Comparison of ENCODE assay signal across 8 mouse cellular contexts in the genomic region with DNA sequence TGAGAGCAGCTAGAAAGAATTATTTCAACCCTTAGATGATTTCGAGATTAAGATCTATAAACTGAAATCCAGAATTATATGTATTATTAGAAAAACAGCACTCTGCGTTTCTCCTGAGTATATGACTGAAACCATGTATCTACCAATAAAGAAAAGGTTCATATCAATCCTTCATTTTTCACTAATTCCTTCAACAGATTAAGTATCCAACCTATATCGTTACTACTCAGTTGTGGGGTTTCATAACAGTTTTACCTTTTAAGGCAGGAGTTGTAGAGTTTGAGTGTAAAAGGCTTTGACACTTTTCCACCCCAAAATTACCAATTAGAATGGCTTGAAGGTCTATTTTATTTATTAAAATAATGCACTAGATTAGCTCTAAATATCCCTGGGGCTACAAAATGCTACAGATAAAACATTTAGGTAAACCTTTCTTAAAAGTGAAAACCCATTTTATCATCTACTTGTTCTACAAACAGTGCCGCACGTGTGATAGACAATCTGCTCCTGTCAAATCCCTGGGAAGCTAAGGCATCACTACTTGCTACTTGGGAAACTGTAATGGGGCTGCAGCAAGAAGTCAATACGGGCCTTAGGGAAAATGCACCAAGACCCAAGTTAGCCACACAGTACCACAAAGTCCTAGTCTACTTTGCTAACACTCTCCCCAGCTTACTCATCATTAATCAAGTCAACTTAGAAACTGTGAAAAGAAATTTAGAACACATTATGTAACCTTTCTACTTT. TPM values are rescaled to one million over a fixed set of nuclear protein-coding genes. Genes with fewer than 3 reads are reported as not detected.
DNase-seq lines count a peak whose midpoint lies in the region; ATAC-seq and TF ChIP-seq lines count a peak whose summit lies in the region.

No protein-coding gene starts in this region.

- intact Hi-C loops in gastrocnemius, adult 2 months (cut with DNase I): loop anchor here (10.0 kb wide), 1 partner anchor 204 kb away; the partner anchor contains the start of gene Cacul1

- no peaks in the 10 kb centered on the region for H3K9me3 ChIP-seq in forebrain, embryonic 10.5 days
- no peaks in the 10 kb centered on the region for H3K9me3 ChIP-seq in liver, embryonic 12.5 days (replicated peaks)

- no peak for TF ChIP-seq CTCF in gastrocnemius, adult 2 months (IDR thresholded peaks at IDR 0.05)

- H3K27ac ChIP-seq in gastrocnemius, adult 2 months: peak overlapping the region; percentile 98; the same call in 1 of the 2 replicates
- no peak overlapping the region for H3K27ac ChIP-seq in forebrain, embryonic 10.5 days
- H3K27ac ChIP-seq in liver, embryonic 12.5 days: peak overlapping the region; percentile 37; the same call in 1 of the 2 replicates

- peaks cover 41% of the 10 kb centered on the region for H3K4me1 ChIP-seq in forebrain, embryonic 10.5 days
- peaks cover 53% of the 10 kb centered on the region for H3K4me1 ChIP-seq in liver, embryonic 12.5 days

- 53% methylated on average over 6 of the region's 6 CpGs for WGBS in forebrain, embryonic 10.5 days
- WGBS in liver, embryonic 12.5 days (ENCODE audit: insufficient replicate concordance): 30% methylated on average over 6 of the region's 6 CpGs

- no peak for DNase-seq in gastrocnemius, adult 2 months
- DNase-seq in gastrocnemius, postnatal 4 days (ENCODE audit: low spot score in 2 of 2): no peak
- peak; percentile 35 for DNase-seq in A20 (ENCODE audit: low read depth, low spot score)
- DNase-seq in forebrain, embryonic 10.5 days (ENCODE audit: extremely low spot score, low spot score): no peak
- DNase-seq in spleen, postnatal 36 days (ENCODE audit: low spot score in 2 of 2): no peak
- no peak for DNase-seq in adrenal gland, adult 2 months
- no peak for DNase-seq in cerebellum, adult 9-10 months

- H3K36me3 ChIP-seq in forebrain, embryonic 10.5 days (replicated peaks): peaks cover 26% of the 10 kb centered on the region
- peaks cover 25% of the 10 kb centered on the region for H3K36me3 ChIP-seq in liver, embryonic 12.5 days

- H3K4me2 ChIP-seq in liver, embryonic 12.5 days: peak overlapping the region; percentile 92

- no peaks in the 10 kb centered on the region for H3K27me3 ChIP-seq in forebrain, embryonic 10.5 days (ENCODE audit: poor library complexity, severe bottlenecking)
- no peaks in the 10 kb centered on the region for H3K27me3 ChIP-seq in liver, embryonic 12.5 days (replicated peaks)

- H3K4me3 ChIP-seq in gastrocnemius, adult 2 months: peak overlapping the region; percentile 80
- H3K4me3 ChIP-seq in forebrain, embryonic 10.5 days: peak overlapping the region; percentile 98
- H3K4me3 ChIP-seq in liver, embryonic 12.5 days: peak overlapping the region; percentile 99

- no peak for ATAC-seq in liver, embryonic 12.5 days

- peak overlapping the region; percentile 100 for H3K9ac ChIP-seq in liver, embryonic 12.5 days

RNA-seq across cellular contexts. Expression of gene Eif3a, which starts 2.1 kb away (rescaled TPM):
- total RNA-seq in gastrocnemius, adult 2 months (2021): 100 to 1,000 TPM in 1 of 2 experiments, 10 to 100 TPM in 1; 91.5 to 101 TPM
- 100 to 1,000 TPM; 123 to 135 TPM for total RNA-seq in gastrocnemius, postnatal 4 days (2021)
- polyA plus RNA-seq in forebrain, embryonic 10.5 days (2016; fragmentation: Nextera tagmentation; extraction: Ambion mirVana): 165 and 170 TPM in 2 replicates
- polyA plus RNA-seq in liver, embryonic 12.5 days (2016; fragmentation: Nextera tagmentation; extraction: Ambion mirVana): 131 and 132 TPM in 2 replicates
- 100 to 1,000 TPM; 126 to 169 TPM for total RNA-seq in adrenal gland, adult 2 months (2021)
- 13.6 and 17.7 TPM in 2 replicates for polyA plus RNA-seq in adrenal gland, adult 2 months (2012; rRNA removed)

RNA-seq across cellular contexts. Expression of gene Fam45a, which starts 23.0 kb away (rescaled TPM):
- total RNA-seq in gastrocnemius, adult 2 months (2021): 10 to 100 TPM; 11.2 to 12.2 TPM
- 10 to 100 TPM; 23.4 to 24.1 TPM for total RNA-seq in gastrocnemius, postnatal 4 days (2021)
- 26.2 and 27.9 TPM in 2 replicates for polyA plus RNA-seq in forebrain, embryonic 10.5 days (2016; fragmentation: Nextera tagmentation; extraction: Ambion mirVana)
- polyA plus RNA-seq in liver, embryonic 12.5 days (2016; fragmentation: Nextera tagmentation; extraction: Ambion mirVana): 25.4 and 25.7 TPM in 2 replicates
- total RNA-seq in adrenal gland, adult 2 months (2021): 10 to 100 TPM; 43.8 to 51.3 TPM
- polyA plus RNA-seq in adrenal gland, adult 2 months (2012; rRNA removed): 1.6 and 1.9 TPM in 2 replicates

RNA-seq across cellular contexts. Expression of gene Nanos1, which starts 32.6 kb away (rescaled TPM):
- total RNA-seq in gastrocnemius, adult 2 months (2021): under 1 TPM in 1 of 2 experiments, not detected in 1; 0.08 TPM
- total RNA-seq in gastrocnemius, postnatal 4 days (2021): under 1 TPM; 0.70 to 0.76 TPM
- polyA plus RNA-seq in forebrain, embryonic 10.5 days (2016; fragmentation: Nextera tagmentation; extraction: Ambion mirVana): 1.4 and 1.6 TPM in 2 replicates
- polyA plus RNA-seq in liver, embryonic 12.5 days (2016; fragmentation: Nextera tagmentation; extraction: Ambion mirVana): 1.3 and 1.6 TPM in 2 replicates
- 1 to 10 TPM in 1 of 2 experiments, under 1 TPM in 1; 0.73 to 1.2 TPM for total RNA-seq in adrenal gland, adult 2 months (2021)
- 0.99 and 1.2 TPM in 2 replicates for polyA plus RNA-seq in adrenal gland, adult 2 months (2012; rRNA removed)
